Mouse (Mus musculus) frontal cortex, postnatal 36 days (tissue): ENCODE data around the gene Tspan13.

Experiments used
- DNase-seq, 2 experiments: peaks; one replicate each; pipeline ENCODE4 v3.0.0; 2022; ENCODE audit warnings: low spot score in 2 of 2

Gene Tspan13

DNA sequence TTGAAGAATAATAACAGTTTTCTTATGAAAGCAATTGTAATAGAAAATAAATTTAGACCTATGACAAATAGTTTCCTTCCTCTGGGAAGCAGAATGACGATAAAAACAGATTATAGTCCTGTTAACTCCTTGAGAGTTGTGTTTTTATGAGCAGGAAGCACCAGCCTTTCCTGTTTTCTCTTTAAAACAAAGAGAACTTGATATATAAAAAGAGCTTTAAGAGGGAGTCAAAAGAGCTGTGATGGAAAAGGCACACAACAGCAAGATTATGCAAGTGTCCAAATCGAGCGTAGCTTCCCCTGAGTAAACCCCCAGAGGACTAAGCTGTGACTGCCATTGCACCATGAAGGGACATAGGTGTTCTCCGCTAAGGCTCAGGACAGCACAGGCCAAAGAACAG, 9.9 kb downstream of the Tspan13 start:
- DNase-seq = no peak

DNA sequence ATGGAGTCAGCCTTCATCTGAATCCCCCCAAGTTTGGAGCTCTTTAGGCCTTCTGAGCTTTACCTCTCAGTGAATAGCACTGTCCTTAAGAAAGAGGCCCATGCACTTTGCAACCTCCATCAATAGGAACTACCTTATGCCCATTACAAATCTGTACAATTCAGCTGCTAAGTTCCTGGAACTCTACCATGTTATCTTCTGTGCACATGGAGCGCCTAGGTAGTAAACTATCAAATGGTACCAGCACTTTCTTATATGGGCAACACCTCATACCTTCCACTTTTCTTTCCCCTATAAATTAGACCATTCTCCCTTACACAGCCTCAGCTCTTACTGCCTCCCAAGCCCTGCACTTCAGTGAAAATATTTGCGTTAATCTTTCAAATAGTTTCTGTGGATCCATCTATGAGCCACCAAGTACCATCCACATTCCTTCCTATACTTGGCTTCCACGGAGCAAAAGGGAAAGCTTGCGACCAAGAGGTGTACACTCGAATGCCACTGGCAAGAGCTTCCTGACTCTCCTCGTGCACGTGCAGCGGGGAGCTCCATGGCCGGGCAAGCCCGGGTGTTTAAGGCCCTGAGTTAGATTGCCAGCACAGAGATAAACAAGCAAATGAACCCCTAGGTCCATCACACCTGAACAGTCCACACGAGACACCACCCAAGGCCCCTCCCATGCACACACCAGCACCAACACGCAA, 11.5 kb downstream of the Tspan13 start:
- DNase-seq = no peak

DNA sequence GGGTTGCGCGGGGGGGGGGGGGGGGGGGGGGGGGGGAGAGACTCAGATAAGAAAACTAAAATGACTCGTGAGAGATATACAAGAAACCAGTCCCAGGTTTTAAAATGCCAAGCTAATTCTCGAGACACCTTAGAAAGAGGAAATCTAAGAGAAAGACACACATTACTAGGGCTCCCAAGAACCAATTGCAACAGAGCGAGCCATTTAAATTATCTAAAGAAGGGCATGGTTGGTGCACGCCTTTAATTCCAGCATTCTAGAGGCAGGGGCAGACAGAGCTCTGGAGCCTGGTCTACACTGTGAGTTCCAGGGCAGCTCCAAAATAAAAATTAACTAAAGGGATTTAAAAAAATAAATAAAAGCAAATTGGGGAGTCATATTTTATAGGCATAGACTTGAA, 12.6 kb downstream of the Tspan13 start:
- no peak for DNase-seq

DNA sequence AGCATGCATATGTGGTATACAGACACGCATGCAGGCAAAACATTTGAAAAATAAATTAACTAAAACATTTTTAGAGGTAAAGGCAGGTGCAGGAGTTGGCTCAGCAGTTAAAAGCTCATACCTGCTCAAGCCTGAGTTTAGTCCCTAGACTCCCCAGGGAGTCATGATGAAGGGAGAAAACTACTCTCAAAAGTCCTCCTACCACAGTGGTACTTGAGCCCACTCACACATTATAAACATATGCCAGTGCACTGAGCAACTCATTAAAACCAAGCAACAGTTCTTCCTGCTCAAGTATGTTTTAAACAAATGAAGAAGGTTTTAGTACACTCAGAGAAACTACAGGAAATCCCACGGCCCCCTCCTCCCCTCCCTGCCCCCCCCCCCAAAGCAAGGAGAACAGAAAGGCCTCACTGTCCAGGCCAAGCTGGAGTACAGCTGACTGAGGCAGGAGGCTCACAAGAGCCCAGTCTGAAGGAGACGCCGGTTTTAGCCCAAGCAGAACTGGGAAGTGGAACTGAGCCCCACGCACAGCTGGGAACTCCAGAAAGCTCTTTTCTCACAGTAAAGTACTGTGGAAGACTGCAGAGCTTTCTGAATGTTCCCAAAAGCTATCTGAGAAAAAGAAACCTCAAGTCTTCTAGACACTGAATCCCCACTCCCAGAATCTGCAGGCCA, 13.2 kb downstream of the Tspan13 start:
- peak; percentile 40 to 51 for DNase-seq

DNA sequence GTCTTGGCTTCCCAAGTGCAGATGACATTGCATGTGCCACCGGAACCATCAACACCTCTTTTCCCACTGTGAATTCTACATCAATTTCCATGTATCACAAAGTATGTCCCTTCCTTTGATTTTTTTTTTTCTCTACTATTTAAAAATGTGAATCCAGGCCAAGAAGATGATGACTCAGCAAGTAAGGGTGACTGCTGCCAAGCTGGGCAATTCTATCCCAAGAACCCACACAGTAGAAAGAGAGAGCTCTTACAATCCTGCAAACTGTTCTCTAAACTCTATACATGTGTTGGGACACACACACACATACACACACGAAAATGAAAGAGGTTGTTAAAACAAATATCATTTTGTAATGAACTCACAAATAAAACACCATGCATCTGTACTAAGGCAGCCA, 15.1 kb downstream of the Tspan13 start:
- DNase-seq = peak in 1 of 2 experiments; percentile 44

DNA sequence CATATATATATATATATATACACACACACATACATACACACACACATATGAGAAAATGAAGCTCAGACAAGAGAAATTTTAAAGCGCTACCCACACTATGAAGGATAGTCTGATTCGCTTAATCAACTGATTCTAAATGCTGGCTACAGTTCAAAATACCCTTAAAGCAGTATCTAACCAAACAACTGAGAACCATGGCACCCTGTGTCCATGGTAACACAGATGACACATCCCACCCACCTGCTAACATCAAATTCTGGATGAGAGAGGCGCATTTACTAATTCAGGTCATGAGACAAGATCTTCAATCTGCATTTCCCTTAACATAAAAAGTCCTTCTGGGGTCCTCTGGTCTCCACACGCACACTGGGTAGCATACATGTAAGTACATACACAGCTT, 16.2 kb downstream of the Tspan13 start:
- DNase-seq = no peak

DNA sequence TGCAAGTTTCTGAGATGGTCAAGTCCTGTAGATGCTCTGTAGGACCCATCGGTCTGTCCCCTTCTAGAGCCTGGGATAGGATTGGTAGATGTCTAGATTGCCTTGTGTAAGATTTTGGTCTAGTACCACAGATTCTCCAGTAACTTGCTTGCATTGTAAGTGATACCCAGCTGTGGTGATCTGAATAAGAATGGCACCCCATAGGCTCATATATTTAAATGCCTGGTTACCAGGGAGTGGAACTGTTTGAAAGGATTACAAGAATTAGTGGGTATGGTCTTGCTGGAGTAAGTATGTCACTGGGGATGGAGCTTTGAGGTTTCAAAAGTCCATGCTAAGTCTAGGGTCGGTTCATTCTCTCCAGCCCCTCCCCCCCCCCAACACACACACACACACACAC, 21.6 kb downstream of the Tspan13 start:
- DNase-seq = no peak

DNA sequence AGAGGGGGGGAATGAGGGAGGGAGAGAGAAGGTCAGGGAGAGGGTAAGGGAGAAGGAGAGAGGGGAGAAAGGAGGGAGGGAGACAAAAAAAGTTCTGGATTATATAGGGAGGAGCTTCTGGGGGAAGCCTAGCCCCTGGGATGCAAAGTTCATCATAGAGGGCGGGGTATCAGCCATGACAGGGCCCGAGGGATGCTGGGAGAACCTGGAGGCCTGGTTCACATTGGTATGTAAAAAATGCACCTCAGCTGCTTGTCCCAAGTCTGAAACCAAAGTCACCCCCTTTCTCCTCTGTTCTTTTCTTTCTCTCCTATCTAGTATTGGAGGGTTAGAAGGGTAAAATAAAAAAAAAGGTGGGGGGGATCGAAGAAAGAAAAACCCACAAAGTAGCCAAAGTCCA, 22.2 kb downstream of the Tspan13 start:
- DNase-seq = no peak

DNA sequence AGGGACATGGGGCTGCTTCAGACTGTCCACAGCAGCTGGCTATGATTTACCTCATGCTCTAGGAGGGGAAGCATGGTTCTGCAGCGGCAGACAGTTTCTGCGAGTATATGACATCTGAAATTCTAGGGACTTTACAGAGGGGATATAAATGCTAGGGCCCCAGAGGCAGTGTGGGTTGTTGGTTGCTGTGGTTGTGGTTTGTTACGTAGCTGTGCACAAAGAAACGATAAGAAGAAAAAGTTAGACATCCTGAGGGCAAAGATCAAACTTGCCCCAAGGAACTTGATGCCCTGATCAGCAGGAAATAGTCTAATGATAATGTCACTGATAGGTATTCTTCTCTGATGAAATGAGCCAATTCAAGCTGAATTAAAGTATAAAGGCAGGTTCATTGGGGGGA, 22.7 kb downstream of the Tspan13 start:
- DNase-seq = no peak

DNA sequence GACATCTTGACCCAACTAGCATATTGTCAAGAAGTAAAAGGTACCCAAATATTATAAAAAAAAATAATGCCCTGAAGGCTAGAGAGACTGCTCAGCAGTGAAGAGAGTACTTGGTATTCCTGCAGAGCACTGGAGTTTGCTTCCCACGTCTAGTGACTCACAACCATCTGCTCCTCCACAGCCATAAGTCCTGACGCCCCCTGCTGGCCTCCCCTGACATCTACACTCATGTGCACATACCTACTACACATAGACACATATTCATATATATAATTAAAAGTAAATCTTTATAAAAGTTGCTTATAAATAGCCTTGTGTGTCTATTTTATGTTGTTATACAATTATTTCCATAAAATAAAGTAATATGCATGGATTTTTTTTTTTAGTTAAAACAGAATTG, 24.5 kb downstream of the Tspan13 start:
- DNase-seq = no peak

DNA sequence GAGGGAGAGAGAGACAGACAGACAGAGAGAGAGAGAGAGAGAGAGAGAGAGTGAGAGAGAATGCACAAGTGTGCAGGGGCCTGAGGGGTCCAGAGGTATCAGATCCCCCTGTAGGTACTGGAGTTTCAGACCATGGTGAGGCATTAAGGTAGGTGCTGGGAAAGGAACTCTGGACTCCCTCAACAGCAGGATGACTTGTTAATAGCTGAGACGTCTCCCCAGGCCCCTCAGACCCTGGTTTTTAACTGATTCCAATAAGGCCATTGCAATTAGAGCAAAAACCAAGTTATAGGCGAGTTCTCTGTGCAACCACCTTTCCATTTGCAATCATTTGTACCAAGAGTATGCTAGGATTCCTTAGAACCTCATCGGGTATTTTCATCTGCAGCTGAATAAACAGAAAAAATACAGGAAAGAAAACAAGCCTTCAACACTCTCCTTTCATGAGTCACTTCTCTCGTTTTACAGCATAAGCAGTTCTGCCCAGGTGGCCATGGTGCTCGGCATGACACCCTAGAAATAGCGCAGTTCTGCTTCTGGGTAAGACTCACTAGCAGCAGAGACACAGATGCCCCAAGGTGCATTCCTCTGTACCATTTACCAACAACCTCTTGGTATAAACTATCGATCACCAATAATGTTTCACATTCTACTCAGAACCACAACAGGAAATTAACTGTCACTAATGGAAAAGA, 28.9 kb downstream of the Tspan13 start:
- DNase-seq = no peak

DNA sequence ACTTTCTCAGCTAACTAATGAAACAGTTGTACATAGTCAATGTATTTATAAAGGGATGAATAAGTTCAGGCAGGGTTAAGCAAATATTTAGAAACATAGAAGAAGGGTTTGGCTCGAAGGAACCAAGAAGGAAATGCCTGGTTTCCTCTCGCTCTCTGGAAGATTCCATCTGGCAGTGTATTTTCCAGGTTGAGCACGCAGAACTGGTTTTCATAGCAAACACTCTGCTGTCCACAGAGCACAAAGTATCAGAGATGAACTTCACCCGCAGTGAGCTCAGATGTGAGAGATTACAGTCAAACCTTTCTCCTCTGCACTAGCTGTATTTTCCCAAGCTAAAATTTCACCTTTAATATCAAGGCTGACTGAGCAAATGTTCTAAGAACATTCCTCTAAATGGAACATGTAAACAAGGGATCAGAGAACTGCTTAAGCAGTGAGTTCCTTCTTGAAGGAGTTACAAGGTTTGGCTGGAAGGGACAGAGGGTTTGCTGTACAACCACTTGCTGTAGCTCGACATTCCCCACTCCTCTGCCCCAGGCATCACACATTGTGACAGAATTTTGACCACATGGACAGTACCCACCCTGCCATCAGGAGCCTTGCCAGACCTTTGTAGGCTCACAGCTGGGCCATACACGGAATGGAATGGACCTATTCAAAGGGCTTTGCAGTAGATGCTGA, 33.8 kb downstream of the Tspan13 start:
- no peak for DNase-seq

DNA sequence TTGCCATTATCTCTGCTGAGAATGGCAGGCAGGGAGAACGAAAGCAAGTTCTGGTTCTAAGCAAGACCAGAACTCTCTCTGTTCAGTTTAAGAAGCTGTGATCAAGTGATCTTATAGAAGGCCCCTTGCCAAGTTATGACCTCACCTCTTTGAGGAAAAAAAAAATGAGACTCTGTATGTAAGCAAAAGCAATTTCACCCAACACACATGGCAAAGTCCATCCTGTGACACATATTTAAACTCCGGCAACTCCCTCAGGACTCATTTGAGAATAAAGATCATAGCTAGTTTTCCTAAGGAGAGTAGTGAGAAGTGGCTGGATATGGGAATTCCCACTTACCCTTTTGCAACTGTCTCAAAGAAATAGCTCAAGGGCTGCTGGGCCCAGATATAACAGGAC, 34.7 kb downstream of the Tspan13 start:
- DNase-seq = no peak

DNA sequence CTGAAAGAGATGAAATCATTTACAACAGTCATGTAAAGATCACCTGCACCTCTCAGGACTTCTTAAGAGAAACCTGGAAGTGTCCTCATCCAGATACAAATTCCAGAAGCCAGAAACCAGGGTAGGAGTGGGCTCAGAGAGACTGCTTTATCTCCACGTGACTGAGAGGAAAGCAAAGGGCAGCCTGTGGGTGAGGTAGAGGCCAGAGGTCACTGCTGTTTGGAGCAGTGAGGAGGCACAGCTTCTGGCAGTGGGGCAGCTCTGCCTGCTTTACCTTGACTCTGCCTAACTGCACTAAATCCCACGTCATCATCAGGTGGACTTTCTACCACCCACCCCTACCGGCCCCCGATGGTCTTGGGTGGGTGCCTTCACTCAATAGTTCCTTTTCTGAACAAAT, 37.6 kb downstream of the Tspan13 start:
- DNase-seq = no peak

DNA sequence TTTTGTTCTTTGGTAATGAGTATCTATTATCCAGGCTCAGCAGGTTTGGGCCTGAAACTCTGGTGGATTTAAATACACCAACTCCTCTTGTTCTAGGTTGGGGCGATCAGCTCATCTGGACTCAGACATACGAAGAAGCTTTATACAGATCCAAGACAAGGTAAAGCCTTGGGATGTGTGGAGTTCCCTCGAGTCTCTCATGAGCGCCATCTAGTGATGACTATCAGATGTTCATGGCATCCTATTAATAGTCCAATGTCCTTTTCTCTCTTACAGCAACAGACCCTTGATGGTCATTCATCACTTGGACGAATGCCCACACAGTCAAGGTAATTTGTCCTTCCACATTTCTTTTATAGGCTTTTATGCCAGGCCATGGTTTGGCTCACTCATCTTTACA, 46.5 kb downstream of the Tspan13 start:
- DNase-seq = peak in 1 of 2 experiments; percentile 26

DNA sequence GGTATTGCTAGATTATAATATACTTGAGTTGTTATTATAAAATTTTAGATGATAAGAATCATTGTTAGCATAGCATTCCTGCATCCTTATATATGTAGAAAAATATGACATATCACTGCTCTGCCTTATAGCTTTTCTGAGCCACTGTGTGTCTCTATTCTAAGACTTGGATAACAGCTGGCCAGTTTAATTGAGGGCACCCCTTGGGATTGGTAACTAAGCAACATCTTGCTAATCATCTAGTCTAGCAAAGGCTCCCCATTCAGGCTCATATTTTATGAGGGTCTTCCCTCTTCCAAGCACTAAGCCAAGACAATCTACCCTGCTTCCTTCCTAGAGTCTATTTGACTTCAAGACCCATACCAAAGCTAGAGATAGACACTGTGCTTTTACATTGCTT, 48.2 kb downstream of the Tspan13 start:
- DNase-seq = no peak

DNA sequence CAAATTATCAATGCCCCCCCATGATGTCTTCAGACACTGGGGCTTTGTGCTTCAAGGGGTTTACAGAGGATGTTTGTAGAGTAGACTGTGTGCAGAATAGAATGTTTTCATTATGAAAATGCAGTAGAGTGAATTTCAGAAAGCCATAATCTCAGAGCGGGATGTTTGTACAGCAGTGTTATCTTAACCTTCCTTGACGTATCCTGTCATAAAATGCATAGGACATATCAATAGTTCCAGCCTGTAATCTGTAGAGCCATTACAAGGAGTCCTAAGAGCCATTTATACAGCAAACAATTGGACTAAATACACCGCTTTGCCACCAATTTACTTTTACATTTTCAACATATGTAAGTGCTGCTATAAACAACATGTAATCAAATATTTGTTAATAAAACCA, 48.7 kb downstream of the Tspan13 start:
- DNase-seq = no peak

DNA sequence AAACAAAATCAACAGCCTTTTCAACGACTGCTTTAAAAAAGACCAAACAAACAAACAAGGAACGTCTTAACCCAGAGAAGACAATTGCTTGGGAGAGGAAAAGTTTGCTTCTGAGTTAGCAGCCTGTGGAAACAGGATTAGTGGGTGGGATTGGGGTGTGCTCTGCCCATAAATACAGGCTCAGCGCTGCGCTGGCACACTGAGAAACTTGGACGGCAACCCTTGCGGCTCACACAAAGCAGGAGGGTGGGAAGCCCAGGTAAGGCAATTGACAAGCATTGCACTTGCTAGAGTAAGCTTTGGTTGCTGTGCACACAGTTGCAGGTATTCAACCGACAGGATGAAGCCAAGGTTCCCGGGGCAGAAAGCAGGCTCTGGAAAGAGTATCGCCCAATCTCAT, 49.6 kb downstream of the Tspan13 start, which contains the start of gene Agr2:
Agr2 (plus strand) TSS at position 197 of the 400 bp plus-strand sequence.
- DNase-seq = no peak

DNA sequence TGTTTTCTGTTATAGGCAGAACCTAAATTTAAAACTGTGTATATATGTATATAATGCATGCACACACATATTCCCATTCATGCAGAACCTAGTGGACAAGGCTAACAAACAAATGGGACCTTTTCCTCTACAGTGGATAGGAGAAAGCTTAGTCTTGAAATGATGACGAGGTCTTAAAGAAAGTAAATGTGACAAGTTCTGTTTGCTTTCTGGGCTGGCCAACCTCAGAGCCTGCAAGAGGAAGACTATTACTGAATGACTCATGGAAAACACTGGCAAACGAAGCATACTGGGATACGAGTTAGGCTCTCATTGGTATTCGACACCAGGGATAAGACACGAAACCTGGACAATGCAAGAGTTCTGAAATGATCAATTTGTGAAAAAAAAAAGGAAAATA, 57.6 kb downstream of the Tspan13 start:
- no peak for DNase-seq

DNA sequence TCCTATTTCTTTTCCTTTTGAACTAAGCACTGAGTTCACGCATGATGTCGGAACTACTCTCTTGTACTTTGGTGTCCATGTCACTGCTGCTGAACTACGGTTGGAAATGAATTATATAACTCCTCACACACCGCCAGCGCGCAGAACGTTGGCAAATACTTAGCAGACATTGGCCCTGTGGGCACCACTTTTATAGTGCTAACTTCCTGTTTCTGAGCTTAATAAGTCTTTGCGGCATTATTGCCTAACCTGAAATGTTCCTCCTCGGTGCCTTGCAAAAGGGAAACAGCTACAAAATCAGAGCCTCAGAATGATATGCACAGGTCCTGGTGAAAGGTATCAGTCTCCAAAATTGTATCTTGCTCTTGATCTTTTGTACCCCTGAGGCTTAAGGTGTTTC, 58.8 kb downstream of the Tspan13 start:
- DNase-seq = no peak

DNA sequence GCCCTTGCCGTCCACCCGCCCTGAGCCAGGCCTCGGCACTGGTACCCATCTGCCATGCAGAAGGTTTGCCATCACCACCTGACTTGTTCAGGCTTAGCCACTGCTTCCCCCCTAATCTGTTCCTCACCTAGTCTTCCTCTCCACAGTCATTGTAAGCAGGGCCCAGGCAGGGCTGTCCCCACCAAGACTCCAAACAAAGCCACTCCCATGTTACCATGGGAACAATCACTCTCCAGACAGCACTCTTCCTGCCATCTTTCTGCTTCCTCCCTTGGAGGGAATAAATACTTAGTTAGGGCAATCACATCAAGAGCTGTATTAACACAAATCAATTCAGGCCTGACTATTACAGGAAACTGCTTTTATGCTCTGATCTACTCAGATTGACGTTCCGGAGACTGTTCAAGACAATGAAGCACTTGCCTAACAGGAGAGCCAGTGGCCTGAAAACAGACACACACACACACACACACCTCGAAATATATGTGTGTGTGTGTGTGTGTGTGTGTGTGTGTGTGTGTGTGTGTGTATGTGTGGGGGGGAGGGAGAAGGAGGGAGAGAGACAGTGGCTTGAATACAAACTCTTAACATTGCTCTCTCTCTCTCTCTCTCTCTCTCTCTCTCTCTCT, 60.5 kb downstream of the Tspan13 start:
- DNase-seq = no peak

DNA sequence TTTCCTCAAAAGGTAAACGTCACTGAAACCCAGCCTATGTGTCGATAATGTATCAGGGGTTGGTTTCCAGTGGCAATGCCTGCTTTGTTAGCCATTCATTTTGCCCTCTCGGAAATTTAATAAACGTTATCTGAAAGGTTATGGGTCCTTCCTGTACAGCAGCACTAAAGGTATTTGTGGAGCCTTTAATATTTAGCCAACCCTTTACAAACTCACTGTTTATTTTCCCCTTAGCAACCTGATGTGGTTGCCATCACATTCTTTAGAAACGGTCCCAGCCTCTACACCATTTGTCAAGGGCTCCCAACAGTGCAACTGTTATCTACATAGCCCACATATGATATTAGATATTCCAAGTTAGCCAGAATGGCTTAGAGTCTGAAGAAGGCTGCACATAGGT, 62.7 kb downstream of the Tspan13 start:
- DNase-seq = no peak
